Mouse (Mus musculus) stomach, postnatal 0 days (tissue): ENCODE measurements at regions not wholly inside any gene's neighbourhood (a gene's known extent, or its start where the extent isn't known, plus 50 kb on each side); places are given as distances from the start of the nearest gene placed in this dataset.

ENCODE experiments used
- CTCF ChIP-seq: IDR thresholded peaks from 2 replicates; pipeline ENCODE4 v1.5.1; 2016; ENCODE audit warnings: antibody characterized with exemption, low read depth, mild to moderate bottlenecking, moderate library complexity
- EP300 ChIP-seq: optimal IDR thresholded peaks from 2 replicates; pipeline ENCODE3; 2016; ENCODE audit warnings: antibody characterized with exemption

DNA sequence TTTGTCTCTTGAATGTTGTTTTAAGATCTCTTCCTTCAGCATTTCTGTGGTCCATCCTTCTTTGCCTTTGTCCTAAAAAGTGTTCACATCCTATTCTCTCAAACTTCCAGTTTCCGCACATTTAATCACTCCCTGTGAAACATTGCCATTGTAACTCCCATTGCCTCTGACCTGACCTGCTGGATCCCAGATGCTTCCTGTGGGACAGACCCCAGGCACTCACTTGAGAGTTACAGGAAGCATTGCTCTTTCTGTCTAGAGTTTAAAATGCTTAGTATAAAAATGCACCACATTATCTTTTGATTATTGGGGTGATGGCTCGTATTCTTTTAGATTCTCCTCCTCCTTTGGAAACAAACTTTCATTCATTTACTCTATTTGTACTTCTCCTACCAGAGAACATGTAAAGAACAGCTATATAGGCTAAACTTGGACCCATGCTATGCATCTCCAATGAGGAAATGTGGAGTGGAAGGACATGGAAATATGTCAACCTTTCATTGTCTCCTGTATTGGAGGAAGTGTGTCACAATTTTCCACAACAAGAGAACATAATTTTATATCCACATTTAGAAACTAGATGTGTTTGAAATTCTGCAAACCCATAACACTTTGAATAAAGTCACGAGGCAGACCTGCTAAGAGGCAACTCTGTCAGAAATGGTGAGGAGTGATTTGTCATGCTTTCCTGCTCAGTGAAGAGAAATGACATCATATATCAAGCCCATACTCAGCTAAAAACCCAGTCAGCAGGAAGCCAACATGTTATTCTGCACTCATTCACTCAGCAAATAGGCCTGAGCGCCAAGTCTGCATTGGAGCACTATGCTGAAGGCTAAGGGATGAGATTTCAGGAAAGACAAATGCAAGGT, 308.8 kb upstream of the Marcks start:
- no peak for TF ChIP-seq CTCF
- no peak for TF ChIP-seq EP300
